Mouse (Mus musculus) hematopoietic stem cell, adult 5-6 weeks (primary cell): Measurements from ENCODE around the gene Trmt13. TPM values are rescaled to one million over a fixed set of nuclear protein-coding genes. Genes with fewer than 3 reads are reported as not detected.
"Not testable (repeated sequence)": the region's sequence is repeated elsewhere in the genome, so short reads cannot be mapped to it uniquely, and the experiment has no call there.

Experiments used
- ATAC-seq, 2 experiments: fragments of 125-278 bp in 1 of 2; replicated peaks in 1 of 2; 2 replicates each; pipeline ENCODE4 v1.8.0; 2016 to 2017; ENCODE audit warnings: inconsistent platforms in 2 of 2, mild to moderate bottlenecking in 2 of 2, moderate number of reproducible peaks in 2 of 2, low read depth in 1 of 2, moderate TSS enrichment in 1 of 2; ENCODE audit not compliant: low FRiP score in 2 of 2, poor library complexity in 2 of 2, severe bottlenecking in 2 of 2, insufficient read depth in 1 of 2, low TSS enrichment in 1 of 2
- total RNA-seq: library from RNA; stranded (forward); fragments of 172-1452, 232-1000 nt; gene quantifications from 2 replicates; pipeline ENCODE4 v1.2.3, GENCODE M21; 2017

The Trmt13 gene
- total RNA-seq, result 53.8 and 54.4 TPM in 2 replicates

- ATAC-seq, result no peak
Measured at GRCm38 (mm10) chr3:116614295-116614892, at the start of gene Trmt13. Gene Trmt13 (minus strand): TSS chr3:116614587.

- peak; percentile 96 to 97 for ATAC-seq
Measured at GRCm38 (mm10) chr3:116662463-116662863, 48.1 kb upstream of the Trmt13 start, which contains the start of gene Mfsd14a. Gene Mfsd14a (minus strand): TSS chr3:116662677.

DNA sequence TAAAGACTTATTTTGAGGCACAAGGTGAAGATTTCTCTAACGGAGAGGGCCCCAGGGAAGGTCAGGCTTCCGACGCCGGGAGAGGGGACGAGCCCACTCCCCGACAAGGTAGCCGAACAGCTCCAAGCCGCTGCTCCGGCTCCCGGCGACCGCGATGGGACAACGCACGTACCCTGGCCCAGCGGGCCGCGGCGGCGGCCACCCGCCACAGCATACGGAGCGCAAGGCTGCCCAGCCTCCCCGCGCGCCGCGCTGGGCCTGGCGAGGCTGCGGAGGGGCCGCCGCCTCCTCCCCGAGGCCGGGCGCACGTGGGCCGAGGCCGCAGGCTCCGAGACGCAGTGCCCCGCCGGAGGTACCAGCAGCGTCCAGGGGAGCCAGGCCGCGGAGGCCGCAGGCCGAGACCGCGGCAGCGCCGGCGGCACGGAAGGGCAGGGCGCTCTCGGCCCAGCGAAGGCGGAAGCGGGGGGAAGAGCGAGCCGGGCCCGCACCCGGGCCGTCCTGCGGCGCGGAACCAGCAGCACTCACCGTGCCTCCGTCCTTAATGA is 47.6 kb upstream of the Trmt13 start:
- ATAC-seq, result peak; percentile 28 to 54

DNA sequence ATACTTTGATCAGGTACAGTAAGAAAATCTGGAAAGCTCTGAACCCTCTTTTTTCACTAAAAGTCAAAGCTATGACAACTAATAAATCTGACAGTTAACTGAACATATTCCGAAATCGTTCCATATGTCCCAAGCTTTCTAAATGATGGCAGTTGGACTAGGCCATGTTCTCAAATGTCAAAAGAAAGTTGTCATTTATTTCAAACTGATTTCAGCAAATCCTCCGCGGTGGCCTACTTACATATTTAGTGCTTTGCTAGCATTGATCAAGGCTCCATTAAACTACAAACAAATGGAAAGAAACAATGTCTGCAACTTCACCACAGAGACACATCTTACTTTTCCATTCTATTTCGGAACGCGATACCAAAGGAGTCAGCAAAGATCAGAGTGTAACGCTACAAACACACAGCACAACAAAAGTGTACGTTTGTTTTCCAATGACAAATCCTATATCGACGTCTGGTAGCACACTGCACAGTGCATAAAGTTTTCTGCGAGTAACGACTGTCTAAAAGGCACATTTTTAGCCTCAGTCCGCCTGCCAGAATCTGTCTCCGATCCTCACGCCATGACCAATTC is 47.0 kb upstream of the Trmt13 start:
- no peak for ATAC-seq

GRCm38 (mm10) chr3:116659856-116660430 is 45.6 kb upstream of the Trmt13 start:
- ATAC-seq, result no peak

- ATAC-seq, result no peak
Measured at GRCm38 (mm10) chr3:116658928-116659565, 44.7 kb upstream of the Trmt13 start.

DNA sequence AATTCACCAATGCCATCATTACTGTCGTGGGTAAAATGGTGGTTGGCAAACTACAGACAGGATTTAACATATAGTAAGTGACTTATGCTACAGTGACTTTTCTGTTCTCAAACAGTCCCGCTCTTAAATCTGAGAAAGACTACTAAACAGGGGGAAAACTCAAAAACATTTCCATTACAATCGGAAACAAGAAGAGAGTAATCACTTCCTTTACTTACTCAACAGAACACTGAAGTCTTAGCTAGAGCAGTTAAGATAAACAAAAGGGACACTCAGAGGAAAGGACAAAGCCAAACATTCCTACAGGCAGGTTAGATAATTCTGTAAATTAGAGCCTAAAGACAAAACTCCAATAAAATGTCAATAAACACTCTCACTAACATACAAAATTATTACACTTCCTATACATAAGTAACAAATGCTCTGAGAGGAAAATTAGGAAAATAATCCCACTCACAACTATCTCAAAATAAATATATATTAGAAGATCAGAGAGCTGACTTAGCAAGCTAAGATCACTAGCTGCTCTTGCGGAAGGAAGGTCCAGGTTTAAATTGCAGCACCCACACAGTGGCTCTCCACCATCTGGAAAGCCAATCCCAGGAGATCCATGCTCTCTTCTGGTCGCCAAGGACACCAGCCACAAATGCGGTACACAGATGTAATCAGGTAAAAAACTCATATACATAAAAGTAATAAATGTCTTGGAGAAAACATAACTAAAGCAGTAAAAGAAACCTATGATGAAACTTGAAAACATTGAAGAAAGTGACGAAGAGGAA is 42.0 kb upstream of the Trmt13 start:
- no peak for ATAC-seq

DNA sequence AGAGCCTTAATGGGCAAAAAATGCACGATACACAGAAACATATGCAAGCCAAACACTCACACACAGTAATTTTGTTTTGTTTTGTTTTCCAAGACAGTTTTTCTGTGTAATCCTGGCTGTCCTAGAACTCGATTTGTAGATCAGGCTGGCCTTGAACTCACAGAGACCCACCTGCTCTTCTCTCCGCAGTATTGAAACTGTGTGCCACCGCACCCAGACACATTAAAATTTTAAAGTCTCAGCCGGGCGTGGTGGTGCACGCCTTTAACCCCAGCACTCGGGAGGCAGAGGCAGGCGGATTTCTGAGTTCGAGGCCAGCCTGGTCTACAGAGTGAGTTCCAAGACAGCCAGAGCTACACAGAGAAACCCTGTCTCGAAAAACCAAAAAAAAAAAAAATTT is 39.7 kb upstream of the Trmt13 start:
- not testable (repeated sequence) for ATAC-seq

DNA sequence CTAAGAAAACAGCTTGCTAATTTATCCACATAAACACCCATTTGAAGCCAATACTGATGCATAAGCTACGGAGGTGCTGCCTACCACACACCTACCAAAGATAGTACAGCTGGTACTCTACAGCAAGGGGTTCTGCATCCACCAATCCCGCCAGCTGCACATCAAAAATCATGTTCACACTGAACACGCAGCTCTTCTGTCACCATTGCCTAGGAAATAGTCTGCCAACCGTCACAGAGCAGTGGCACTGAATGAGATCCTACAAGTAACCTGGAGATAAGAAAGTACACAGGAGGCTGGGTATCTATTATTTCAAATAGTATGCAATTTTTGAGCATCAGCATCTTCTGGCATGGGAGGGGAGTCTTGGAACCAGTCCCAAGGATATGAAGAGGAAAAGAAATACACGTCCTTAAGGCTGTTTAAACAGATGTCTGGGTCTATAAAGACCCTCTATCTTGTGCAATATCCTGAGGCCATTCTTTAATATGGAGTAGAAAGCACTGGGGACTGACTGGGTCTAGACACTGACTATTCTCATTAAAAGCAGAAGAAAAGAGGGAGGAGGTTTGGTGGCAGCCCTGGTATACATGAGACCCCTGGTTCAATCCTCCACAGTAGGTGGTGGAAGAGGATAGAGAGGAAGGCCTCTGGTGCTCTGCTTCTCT is 39.0 kb upstream of the Trmt13 start:
- no peak for ATAC-seq

DNA sequence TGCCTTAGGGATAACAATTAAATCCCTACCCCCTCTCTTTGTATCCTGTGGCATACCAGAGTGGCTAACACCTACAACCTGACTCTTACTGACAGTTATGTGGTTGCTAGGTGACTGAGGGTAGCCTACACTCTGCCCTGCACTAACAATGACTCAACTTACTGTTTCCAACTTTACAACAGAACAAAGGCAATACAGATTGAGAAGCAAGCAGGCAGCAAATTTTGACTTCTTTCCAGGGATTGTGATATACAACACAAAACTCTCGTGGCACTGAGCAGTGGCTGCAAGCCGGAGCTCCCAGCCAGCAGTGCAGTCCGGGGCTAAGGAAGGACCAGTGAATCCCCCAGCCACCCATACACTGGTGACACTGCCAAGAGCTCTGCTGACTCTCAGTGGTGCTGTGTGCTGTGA is 37.7 kb upstream of the Trmt13 start:
- no peak for ATAC-seq

- ATAC-seq, result no peak
Measured at GRCm38 (mm10) chr3:116650698-116651097, 36.3 kb upstream of the Trmt13 start.

DNA sequence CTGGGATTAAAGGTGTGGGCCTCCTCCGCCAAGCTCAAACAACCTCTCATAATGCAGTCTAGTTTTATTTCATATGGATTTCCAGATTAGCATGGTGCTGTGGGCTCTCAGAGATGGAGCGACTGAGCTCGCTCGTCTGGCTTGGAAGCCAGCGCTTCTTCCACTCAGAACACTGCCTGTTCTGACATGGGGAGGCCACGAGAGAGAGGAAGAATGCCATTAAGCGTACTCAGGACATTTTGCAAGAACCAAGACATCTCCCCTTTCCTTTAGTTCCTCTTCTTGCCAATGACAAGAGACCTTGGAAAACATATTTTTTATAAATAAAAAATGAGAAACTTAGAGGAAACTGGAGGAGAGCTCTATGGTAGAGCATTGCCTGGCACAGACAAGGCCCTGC is 34.4 kb upstream of the Trmt13 start:
- peak in 1 of 2 experiments; percentile 24; a peak in 1 of 4 replicates for ATAC-seq

- no peak for ATAC-seq
Measured at GRCm38 (mm10) chr3:116646387-116646786, 32.0 kb upstream of the Trmt13 start.

GRCm38 (mm10) chr3:116642373-116642772 is 28.0 kb upstream of the Trmt13 start:
- no peak for ATAC-seq

- no peak for ATAC-seq
Measured at GRCm38 (mm10) chr3:116641811-116642371, 27.5 kb upstream of the Trmt13 start.

GRCm38 (mm10) chr3:116640024-116640423 is 25.6 kb upstream of the Trmt13 start:
- ATAC-seq, result no peak

- no peak for ATAC-seq
Measured at GRCm38 (mm10) chr3:116638572-116638971, 24.2 kb upstream of the Trmt13 start.
